Mouse (Mus musculus) cerebellum, adult 2 months (tissue): ENCODE measurements around the gene Plxna1.

Experiments used
- CTCF ChIP-seq: fragments of 200-500 bp; IDR thresholded peaks from 2 replicates; pipeline ENCODE4 v1.5.1; 2011; ENCODE audit warnings: low read depth, mild to moderate bottlenecking, control low read depth, low read length, moderate library complexity, borderline replicate concordance; ENCODE audit not compliant: insufficient read depth
- POLR2A ChIP-seq: fragments of 200-500 bp; IDR thresholded peaks from 2 replicates; pipeline ENCODE4 v1.6.1; 2011; ENCODE audit warnings: low read length, control low read depth, borderline replicate concordance; ENCODE audit not compliant: insufficient read depth

GRCm38 (mm10) chr6:89399564-89399963, 37.1 kb upstream of the Plxna1 start:
- TF ChIP-seq CTCF (no peak), POLR2A (no peak)
